Mouse (Mus musculus) forebrain, embryonic 12.5 days (tissue): ENCODE results near the gene Agpat4. TPM values are rescaled to one million over a fixed set of nuclear protein-coding genes. Genes with fewer than 3 reads are reported as not detected.

ENCODE experiments used
- polyA plus RNA-seq: library from polyadenylated mRNA; unstranded; fragments of >200 nt; fragmentation: Nextera tagmentation; extraction: Ambion mirVana; gene quantifications from 2 replicates; pipeline ENCODE4 v1.2.1, GENCODE M21; 2016

The Agpat4 gene
- polyA plus RNA-seq, 1 experiment from 2014 or later: 40.9 TPM

Other genes with a start within 250 kb of the Agpat4 start
- gene Map3k4, start 200.1 kb downstream of the Agpat4 start, polyA plus RNA-seq: 52.6 and 54.1 TPM in 2 replicates